Mouse (Mus musculus) left cerebral cortex, postnatal 25 days (tissue): ENCODE measurements around the gene Rplp2. TPM values are rescaled to one million over a fixed set of nuclear protein-coding genes. Genes with fewer than 3 reads are reported as not detected.

Experiments used
- DNase-seq, 2 experiments: peaks; one replicate each; pipeline ENCODE4 v3.0.0; 2022; ENCODE audit warnings: low spot score in 2 of 2, mixed read lengths in 1 of 2
- intact Hi-C: fragments of 180-260 bp; cut with DNase I; formaldehyde crosslinking; loops from one replicate; pipeline ENCODE4 v1.15.1; 2025
- total RNA-seq, 2 experiments: library from RNA; stranded (reverse); gene quantifications; 2 replicates each; pipeline ENCODE4 v1.2.3; 2021

The Rplp2 gene
- total RNA-seq, 2 experiments from 2014 or later = 488 to 498 TPM

DNA sequence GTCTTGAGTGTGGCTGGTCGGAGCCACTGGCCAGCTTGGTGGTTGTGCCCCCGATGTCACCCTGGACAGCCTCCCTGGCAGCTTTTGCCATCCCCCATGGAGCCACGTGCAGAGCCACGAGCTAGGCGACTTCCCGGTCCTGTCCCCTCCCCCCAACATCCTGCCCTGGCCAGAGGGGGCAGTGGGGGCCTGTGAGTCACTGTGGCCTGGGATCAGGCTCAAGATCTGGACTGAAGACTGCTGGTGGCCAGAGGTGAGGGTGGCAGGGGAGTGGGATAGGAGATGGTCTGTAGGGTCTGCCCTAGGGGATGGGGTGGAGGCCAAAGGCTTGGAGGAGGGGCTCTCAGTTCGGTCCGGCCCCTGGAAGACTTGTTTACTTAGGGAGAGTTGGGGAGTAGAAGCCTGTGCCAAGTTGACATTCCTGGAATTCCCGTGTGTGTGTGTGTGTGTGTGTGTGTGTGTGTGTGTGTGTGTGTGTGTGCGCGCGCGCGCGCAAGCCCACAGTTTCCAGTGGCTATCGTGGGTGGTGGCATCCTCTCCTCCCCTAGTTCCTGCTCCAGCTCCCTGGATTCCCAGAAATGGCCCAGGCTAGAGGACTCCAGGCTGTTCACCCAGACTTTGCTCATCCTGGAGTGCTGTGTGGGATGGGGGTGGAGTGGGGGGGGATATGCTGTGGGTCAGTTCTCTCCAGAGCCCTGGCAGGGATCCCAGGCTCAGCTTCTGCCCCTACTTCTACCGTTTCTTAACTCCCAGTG is 29.2 kb downstream of the Rplp2 start:
- DNase-seq = peak in 1 of 2 experiments; percentile 70
- intact Hi-C loops = no loop called here

DNA sequence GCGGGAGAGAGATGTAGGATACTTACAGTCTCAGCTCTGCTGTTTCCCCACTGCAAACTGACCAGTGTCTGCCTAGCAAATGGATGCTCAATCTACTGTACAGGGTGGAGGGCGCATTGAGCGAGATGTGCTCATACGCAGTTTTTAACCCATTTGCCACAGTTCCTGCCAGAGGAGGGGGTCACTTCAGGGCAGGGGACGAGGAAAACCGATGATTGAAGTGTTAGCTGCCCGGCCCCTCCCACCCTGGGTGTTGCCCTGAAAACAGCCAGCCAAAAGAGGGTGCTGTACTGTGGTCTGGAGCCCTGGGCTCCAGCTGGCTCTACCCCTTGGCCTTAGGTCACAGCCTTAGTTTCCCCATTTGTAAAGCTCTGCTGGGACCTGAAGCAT is 29.8 kb downstream of the Rplp2 start:
- intact Hi-C loops = no loop called here
- DNase-seq = no peak

- no peak for DNase-seq
- intact Hi-C loops = no loop called here
Observed at GRCm38 (mm10) chr7:141477578-141478269, 30.6 kb downstream of the Rplp2 start.

DNA sequence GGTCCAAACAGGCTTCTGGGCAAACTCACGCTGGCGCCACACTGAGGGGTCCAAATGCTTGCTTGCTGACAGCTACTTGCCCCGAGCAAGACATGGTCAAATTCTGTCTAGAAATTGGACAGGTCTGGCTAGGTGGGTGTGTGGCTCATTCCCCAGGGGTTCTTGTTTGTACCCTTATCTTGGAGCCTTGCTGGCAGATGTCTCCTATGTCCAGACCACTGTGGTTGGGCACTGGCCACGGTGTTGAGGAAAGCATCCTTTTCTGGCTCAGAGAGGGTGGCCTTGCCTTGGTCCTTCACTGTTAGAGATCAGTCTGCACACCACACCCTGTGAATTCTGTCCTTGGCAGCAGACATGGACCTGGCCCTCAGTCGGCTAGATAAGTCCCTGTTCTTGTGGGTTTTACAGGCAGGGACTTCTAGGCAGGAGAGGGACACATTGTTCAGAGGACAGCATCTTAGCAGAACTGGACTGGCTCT is 31.1 kb downstream of the Rplp2 start:
- intact Hi-C loops = no loop called here
- DNase-seq = no peak

DNA sequence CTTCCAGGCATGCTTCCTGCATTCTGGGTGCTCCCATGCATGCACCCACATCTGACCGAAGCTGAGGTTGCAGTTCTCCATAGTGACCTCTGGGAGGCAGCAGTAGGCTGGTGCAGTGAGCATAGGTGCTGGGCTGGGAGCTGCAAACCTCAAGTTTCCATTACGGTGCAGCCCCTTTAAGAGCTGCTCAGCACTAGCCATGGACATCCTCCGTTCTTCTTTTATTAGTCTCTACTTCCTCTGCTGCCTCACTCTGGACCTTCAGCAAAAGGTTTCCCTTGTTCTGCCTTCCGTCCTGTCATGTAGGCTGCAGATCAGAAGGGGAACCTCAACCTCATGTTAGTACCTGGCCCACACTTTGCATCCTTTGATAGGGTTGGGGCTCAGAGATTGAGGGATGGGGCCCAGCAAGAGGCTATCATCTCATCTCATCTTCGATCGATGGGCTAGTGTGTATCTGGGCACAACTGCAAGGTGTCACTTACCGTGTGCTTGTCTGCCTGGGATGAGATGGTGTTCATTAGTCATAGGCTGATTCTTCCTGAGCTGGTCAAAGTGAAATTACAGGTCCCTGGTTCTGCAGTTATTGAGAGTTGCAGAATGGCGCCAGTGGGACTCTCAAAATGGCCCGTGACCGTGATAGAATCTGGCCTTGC is 33.8 kb downstream of the Rplp2 start:
- DNase-seq = peak; percentile 80 to 87

GRCm38 (mm10) chr7:141481498-141482401 is 34.6 kb downstream of the Rplp2 start:
- intact Hi-C loops = loop anchor here (1.0 to 2.0 kb wide), 2 partner anchors 44 to 185 kb away; no protein-coding TSS in a partner anchor
- DNase-seq = peak; percentile 52 to 69

More for the DNA sequence above, 33.8 kb downstream of the Rplp2 start:
- intact Hi-C loops = loop anchor here (1.0 to 2.0 kb wide), 2 partner anchors 44 to 186 kb away; no protein-coding TSS in a partner anchor

GRCm38 (mm10) chr7:141482531-141483024 is 35.4 kb downstream of the Rplp2 start:
- intact Hi-C loops = no loop called here
- DNase-seq = no peak

DNA sequence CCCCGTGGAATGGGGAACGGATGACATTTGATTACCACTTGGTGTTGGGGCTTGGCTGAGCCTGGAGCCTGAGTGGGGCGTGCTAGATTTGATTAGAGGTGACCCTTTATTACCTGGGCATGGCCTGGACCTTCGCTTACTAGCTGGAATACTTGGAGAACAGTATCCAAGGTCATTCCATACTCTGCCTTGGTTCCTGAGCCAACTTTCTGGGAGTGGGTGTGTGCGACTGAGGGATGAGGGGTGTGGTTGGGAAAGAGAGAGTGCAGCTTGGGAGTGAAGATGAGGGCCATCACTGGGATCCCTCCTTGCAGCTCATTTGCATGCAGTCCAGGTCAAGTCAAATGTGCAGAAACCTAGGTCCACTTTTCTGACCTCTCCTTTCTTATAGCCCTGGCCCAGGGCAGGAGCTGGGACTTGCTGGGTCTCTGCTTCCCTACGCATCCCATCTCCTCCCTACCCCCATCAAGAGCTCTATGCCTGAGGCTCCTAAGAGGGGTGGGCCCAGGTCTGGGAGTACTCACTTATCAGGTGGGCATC is 36.0 kb downstream of the Rplp2 start:
- no peak for DNase-seq
- intact Hi-C loops = no loop called here

DNA sequence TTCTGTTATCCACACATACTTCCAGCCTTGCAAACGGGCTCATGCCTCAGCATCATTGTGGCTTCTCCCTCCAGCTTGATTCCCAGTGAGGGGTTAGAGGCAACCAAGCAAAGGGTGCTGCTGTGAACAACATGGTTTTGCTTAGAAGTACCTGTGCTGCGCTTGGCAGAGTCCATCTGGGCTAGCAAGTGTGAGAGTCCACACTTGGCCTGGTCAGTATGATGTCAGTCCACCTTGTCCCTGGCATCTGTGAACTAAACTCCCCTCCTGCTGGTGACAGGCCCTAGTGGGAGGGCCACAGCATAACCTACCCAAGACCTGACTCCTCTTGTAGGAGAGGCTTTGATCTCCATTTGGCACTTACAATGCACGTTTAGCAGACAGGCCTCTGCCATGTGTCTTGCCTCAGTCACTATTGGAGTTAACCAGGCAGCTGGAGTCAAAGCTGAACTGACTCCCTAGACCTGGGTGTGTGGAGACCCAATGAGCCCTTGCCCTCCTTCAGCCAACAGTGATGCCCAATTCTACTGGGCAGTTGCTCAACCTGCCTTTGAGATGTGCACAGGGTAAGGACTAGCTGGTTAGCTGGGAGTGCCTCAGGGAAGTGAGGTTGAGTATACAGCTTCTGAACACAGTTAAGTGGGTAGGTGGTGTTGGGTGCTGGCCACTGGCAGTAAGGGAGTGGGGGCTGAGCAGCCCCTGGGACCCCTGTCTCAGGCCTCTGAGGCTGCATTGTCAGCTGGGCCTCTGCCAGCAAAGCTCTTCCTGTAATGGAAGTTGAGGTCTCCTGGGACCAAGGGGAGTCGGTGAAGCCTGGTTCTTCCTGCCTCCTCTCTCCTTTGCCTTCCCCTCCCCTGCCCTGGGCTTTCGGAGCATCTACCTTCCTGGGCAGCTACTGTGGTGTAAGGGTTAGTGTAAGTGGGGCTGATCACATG is 37.3 kb downstream of the Rplp2 start:
- no peak for DNase-seq
- intact Hi-C loops = no loop called here

- intact Hi-C loops = no loop called here
- DNase-seq = no peak
Observed at GRCm38 (mm10) chr7:141485186-141485585, 38.0 kb downstream of the Rplp2 start.

DNA sequence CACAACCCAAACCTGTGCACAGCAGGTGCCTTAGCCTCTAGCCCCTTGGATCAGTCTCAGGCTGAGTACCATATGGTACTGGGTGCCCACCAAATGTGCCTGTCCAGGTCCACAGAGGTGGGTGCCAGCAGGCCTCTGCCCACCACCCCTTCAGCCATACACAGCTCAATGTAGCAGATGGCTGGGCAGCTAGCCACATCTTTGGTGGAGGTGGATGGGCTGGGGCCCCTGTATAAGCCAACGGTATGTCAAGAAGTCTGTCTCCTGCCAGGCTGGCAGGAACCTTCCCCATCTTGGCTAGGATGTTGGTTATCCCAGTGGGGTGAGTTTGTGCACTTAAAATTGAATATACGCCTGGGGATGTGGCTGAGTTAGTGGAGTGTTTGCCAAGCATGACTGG is 38.4 kb downstream of the Rplp2 start:
- DNase-seq = no peak
- intact Hi-C loops = no loop called here

- DNase-seq = no peak
- intact Hi-C loops = no loop called here
Observed at GRCm38 (mm10) chr7:141486239-141486638, 39.1 kb downstream of the Rplp2 start.

- intact Hi-C loops = no loop called here
- no peak for DNase-seq
Observed at GRCm38 (mm10) chr7:141487141-141487540, 40.0 kb downstream of the Rplp2 start.

DNA sequence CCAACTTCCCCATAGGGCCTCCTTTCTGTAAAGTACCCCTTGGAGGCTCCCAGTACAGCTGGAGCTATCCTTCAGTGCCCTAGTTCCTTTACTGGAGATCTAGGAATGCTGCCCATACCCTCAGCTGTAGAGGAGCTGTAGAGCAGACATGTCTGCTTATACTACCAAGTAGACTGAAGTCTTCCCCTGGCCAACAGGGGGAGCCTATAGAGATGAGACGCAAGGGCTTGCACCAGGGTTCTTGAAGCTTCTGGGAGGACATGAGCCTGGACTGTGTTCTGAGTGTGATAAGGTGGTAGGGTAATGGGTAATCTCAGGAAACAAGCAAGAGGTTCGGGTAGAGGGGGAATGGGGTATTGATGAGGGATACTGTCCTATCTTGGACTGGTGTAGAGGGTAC is 44.0 kb downstream of the Rplp2 start:
- intact Hi-C loops = no loop called here
- DNase-seq = no peak

DNA sequence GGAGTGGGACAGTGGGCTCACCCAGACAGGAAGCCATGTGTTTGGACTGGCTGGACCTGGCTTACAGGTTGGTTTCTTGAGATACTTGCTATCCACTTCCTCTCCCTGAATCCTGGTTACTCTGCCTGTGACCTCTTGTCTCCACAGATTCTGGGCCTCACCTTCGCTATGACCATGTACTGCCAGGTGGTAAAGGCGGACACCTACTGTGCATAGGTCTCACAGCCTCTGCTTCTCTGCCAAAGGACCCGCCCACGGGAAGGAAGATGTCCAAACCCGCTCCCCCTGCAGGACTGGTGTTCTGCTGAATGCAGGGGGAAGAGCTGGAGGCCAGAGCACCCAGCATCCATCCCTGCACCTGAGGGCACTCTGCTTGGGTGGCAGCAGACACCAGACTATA is 45.6 kb downstream of the Rplp2 start:
- intact Hi-C loops = no loop called here
- no peak for DNase-seq

DNA sequence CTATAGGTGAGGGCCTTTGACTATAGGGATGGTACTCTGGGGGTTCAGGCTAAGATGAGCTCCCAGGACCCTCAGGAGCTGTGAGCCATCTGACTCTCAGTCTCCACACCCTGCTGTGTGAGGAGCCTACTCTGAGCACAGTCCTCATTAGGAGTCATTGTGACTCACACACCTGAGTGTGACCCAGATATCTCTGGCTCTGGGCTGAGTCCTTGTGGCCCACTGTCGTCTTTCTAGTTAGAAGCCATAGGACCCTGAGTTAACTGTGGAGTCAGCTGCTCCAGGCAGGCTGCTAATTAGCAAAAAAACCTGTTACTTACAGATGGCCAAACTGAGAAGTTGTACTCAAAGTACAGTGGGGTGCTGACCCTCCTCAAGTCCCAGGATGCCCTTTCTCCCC is 46.6 kb downstream of the Rplp2 start:
- DNase-seq = no peak
- intact Hi-C loops = no loop called here

DNA sequence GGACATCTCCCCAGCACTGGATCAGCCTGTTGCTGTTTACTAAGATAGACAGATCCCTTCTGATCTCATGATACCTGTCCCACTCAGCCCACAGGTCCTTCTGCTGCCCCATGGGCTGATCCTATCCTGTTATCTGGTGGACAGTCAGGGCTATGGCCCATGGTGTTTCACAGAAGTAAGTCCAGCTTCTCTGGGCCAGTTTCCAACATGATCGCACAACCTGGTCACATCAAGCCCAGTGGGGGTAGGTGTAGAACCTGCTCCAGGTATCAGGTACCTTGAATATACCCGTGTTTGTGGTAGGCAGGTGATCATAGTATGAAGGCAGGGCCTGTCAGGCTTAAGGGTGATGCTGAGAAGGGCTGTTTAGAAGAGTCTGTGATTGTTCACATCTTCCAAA is 48.2 kb downstream of the Rplp2 start:
- intact Hi-C loops = no loop called here

GRCm38 (mm10) chr7:141495940-141496339 is 48.8 kb downstream of the Rplp2 start:
- DNase-seq = no peak
- intact Hi-C loops = no loop called here

More for the DNA sequence above, 48.2 kb downstream of the Rplp2 start:
- no peak for DNase-seq
